Mouse (Mus musculus) heart, embryonic 11.5 days (tissue): ENCODE results near the gene Kcnk2. TPM values are rescaled to one million over a fixed set of nuclear protein-coding genes. Genes with fewer than 3 reads are reported as not detected.

Experiments used
- ATAC-seq: fragments of 200-750 bp; cut with Nextera tagmentation; replicated peaks from 2 replicates; pipeline ENCODE4 v1.8.0; 2017; ENCODE audit warnings: moderate library complexity; ENCODE audit not compliant: insufficient number of reproducible peaks, low FRiP score, low TSS enrichment
- H3K27ac ChIP-seq: fragments of 300-500 bp; sonication (generic); 2 replicates; pipeline ENCODE4 v1.5.1; 2014; ENCODE audit warnings: mild to moderate bottlenecking, low read depth, low read length
- H3K27me3 ChIP-seq: fragments of 300-500 bp; sonication (generic); 2 replicates; pipeline ENCODE4 v1.6.1; 2014; ENCODE audit warnings: mild to moderate bottlenecking, low read length, mixed read lengths; ENCODE audit not compliant: control insufficient read depth, insufficient read depth
- H3K36me3 ChIP-seq: fragments of 300-500 bp; sonication (generic); 2 replicates; pipeline ENCODE4 v1.6.1; 2014; ENCODE audit warnings: mild to moderate bottlenecking, low read length, moderate library complexity, mixed read lengths; ENCODE audit not compliant: control insufficient read depth, insufficient read depth
- H3K4me1 ChIP-seq: fragments of 300-500 bp; sonication (generic); 2 replicates; pipeline ENCODE4 v1.6.1; 2014; ENCODE audit warnings: low read length; ENCODE audit not compliant: control insufficient read depth, insufficient read depth
- H3K4me2 ChIP-seq: fragments of 300-500 bp; sonication (generic); 2 replicates; pipeline ENCODE4 v1.6.1; 2014; ENCODE audit warnings: mild to moderate bottlenecking, moderate library complexity
- H3K4me3 ChIP-seq: fragments of 300-500 bp; sonication (generic); 2 replicates; pipeline ENCODE4 v1.5.1; 2014; ENCODE audit warnings: low read depth, low read length
- H3K9ac ChIP-seq: fragments of 300-500 bp; sonication (generic); 2 replicates; pipeline ENCODE4 v1.6.1; 2014; ENCODE audit warnings: mild to moderate bottlenecking, low read depth, low read length, moderate library complexity
- H3K9me3 ChIP-seq: fragments of 300-500 bp; sonication (generic); replicated peaks from 2 replicates; pipeline ENCODE4 v1.6.1; 2016; ENCODE audit warnings: low read length; ENCODE audit not compliant: control insufficient read depth
- WGBS: fragments of 180-500 bp; shearing (Covaris S2); extraction: QIAGEN DNeasy Blood & Tissue Kit; methylation state at CpG from one replicate; pipeline ENCODE4 v1.1.7; 2014; ENCODE audit not compliant: insufficient replicate concordance; 5-methylcytosine and 5-hydroxymethylcytosine counted together
- polyA plus RNA-seq: library from polyadenylated mRNA; unstranded; fragments of >200 nt; fragmentation: Nextera tagmentation; extraction: Ambion mirVana; gene quantifications from 2 replicates; pipeline ENCODE4 v1.2.1, GENCODE M21; 2014

Kcnk2 gene
- polyA plus RNA-seq, 1 experiment from 2014 or later: 0.70 TPM

DNA sequence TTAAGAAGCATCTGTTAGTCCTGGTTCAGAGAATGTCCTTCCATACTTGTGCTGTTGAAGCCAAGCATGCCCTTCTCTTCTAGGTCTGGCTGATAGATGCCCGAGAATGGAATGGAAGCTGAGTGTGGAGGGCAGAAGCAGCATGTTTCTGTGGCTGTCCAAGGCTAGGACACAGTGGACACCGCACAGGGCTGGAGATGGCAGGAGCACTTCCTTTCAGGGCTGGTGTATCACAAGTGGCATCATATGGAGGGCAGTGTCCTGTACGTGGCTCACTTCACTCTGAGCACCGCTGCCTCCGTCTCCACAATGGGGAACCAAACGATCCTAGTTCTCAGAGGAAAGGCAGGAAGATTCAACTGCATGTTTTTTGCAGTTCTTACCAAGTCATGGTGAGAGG, 7.8 kb upstream of the Kcnk2 start:
- no peak for ATAC-seq

GRCm38 (mm10) chr1:189405221-189405620, 3.1 kb upstream of the Kcnk2 start:
- H3K4me2 ChIP-seq: no peak overlapping the region
- ATAC-seq: no peak
- no peaks in the 10 kb centered on the region for H3K27me3 ChIP-seq
- no peak overlapping the region for H3K9ac ChIP-seq
- H3K36me3 ChIP-seq: no peaks in the 10 kb centered on the region
- WGBS: 68% methylated on average over 10 of the region's 10 CpGs
- no peaks in the 10 kb centered on the region for H3K4me1 ChIP-seq
- H3K4me3 ChIP-seq: no peak overlapping the region
- no peaks in the 10 kb centered on the region for H3K9me3 ChIP-seq
- H3K27ac ChIP-seq: no peak overlapping the region

More for the DNA sequence above, 7.8 kb upstream of the Kcnk2 start:
- no peaks in the 10 kb centered on the region for H3K9me3 ChIP-seq
- no peak overlapping the region for H3K4me2 ChIP-seq
- H3K4me3 ChIP-seq: no peak overlapping the region
- H3K9ac ChIP-seq: no peak overlapping the region
- H3K27me3 ChIP-seq: no peaks in the 10 kb centered on the region
- no peak overlapping the region for H3K27ac ChIP-seq
- WGBS: 81% methylated on average over 6 of the region's 6 CpGs
- H3K36me3 ChIP-seq: no peaks in the 10 kb centered on the region
- no peaks in the 10 kb centered on the region for H3K4me1 ChIP-seq

- Histone ChIP-seq H3K9me3 (no peaks in the 10 kb centered on the region), H3K27me3 (no peaks in the 10 kb centered on the region), H3K4me2 (no peak overlapping the region), H3K9ac (no peak overlapping the region), H3K27ac (no peak overlapping the region), H3K4me3 (no peak overlapping the region), H3K4me1 (no peaks in the 10 kb centered on the region), H3K36me3 (no peaks in the 10 kb centered on the region)
- no peak for ATAC-seq
- WGBS: 74% methylated on average over 6 of the region's 6 CpGs
Observed at GRCm38 (mm10) chr1:189403546-189403945, 1.5 kb upstream of the Kcnk2 start.

DNA sequence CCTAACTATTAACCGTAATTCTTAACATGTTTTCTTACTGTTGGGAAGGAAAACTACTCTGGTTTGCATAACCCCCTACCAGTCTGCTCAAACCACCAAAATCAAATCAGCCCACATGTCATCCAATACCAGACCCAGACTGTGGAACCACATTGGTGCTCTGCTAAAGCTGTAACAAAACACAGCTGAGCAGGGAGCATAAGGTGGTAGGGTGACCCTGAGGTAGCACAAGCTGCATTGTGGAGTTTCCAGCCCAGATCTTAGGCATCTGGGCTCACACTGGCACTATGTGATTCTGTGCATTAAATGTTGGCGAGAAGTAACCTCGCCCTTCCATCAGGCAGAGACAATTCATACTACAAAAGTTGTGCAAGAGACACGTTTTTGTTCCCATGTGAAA, 1.1 kb upstream of the Kcnk2 start:
- no peak overlapping the region for H3K4me3 ChIP-seq
- H3K9me3 ChIP-seq: no peaks in the 10 kb centered on the region
- no peak overlapping the region for H3K9ac ChIP-seq
- no peak for ATAC-seq
- 77% methylated on average over 4 of the region's 4 CpGs for WGBS
- no peaks in the 10 kb centered on the region for H3K4me1 ChIP-seq
- no peak overlapping the region for H3K4me2 ChIP-seq
- H3K27ac ChIP-seq: no peak overlapping the region
- H3K36me3 ChIP-seq: no peaks in the 10 kb centered on the region
- H3K27me3 ChIP-seq: no peaks in the 10 kb centered on the region

GRCm38 (mm10) chr1:189386848-189387247, 15.2 kb downstream of the Kcnk2 start:
- no peak for ATAC-seq
- Histone ChIP-seq H3K9me3 (no peaks in the 10 kb centered on the region), H3K4me3 (no peak overlapping the region), H3K9ac (no peak overlapping the region), H3K27ac (no peak overlapping the region), H3K27me3 (no peaks in the 10 kb centered on the region), H3K4me2 (no peak overlapping the region), H3K4me1 (no peaks in the 10 kb centered on the region), H3K36me3 (no peaks in the 10 kb centered on the region)
- WGBS: 64% methylated on average over 10 of the region's 10 CpGs

DNA sequence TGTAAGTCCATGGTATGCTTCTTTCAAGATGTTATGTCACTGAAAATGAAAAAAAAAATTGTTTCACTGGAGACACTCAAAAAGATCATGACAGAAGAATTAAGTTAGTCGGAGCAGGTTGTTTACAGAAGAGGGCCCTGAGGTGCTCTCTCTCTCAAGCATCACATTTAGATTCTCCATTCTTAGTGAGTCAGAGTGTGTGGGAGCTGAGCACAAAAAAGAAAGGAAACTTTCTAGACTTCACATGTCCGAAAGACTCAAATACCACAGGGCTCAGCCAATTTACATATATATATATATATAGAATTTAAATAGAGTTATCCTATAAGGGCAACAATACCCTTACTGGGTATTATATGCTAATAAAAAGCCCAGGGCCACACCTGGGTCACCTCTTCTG, 15.9 kb downstream of the Kcnk2 start:
- no peak overlapping the region for H3K9ac ChIP-seq
- WGBS: 75% methylated on average over 2 of the region's 2 CpGs
- no peaks in the 10 kb centered on the region for H3K9me3 ChIP-seq
- no peak for ATAC-seq
- H3K4me1 ChIP-seq: no peaks in the 10 kb centered on the region
- H3K4me2 ChIP-seq: no peak overlapping the region
- no peak overlapping the region for H3K27ac ChIP-seq
- no peaks in the 10 kb centered on the region for H3K36me3 ChIP-seq
- H3K4me3 ChIP-seq: no peak overlapping the region
- no peaks in the 10 kb centered on the region for H3K27me3 ChIP-seq

- ATAC-seq: no peak
- no peak overlapping the region for H3K4me2 ChIP-seq
- whole genome bisulfite sequencing: 83% methylated on average over 4 of the region's 4 CpGs
- H3K4me1 ChIP-seq: no peaks in the 10 kb centered on the region
- no peak overlapping the region for H3K9ac ChIP-seq
- H3K27ac ChIP-seq: no peak overlapping the region
- H3K9me3 ChIP-seq: no peaks in the 10 kb centered on the region
- H3K36me3 ChIP-seq: no peaks in the 10 kb centered on the region
- H3K4me3 ChIP-seq: no peak overlapping the region
- no peaks in the 10 kb centered on the region for H3K27me3 ChIP-seq
Observed at GRCm38 (mm10) chr1:189367722-189368121, 34.4 kb downstream of the Kcnk2 start.

GRCm38 (mm10) chr1:189364188-189364587, 37.9 kb downstream of the Kcnk2 start:
- ATAC-seq: no peak
- Histone ChIP-seq H3K9me3 (no peaks in the 10 kb centered on the region), H3K9ac (no peak overlapping the region), H3K36me3 (no peaks in the 10 kb centered on the region), H3K4me3 (no peak overlapping the region), H3K27ac (no peak overlapping the region), H3K4me2 (no peak overlapping the region), H3K4me1 (no peaks in the 10 kb centered on the region), H3K27me3 (no peaks in the 10 kb centered on the region)
- WGBS: 69% methylated on average over 5 of the region's 5 CpGs

GRCm38 (mm10) chr1:189362579-189362978, 39.5 kb downstream of the Kcnk2 start:
- H3K4me3 ChIP-seq: no peak overlapping the region
- H3K27ac ChIP-seq: no peak overlapping the region
- no peak overlapping the region for H3K4me2 ChIP-seq
- no peaks in the 10 kb centered on the region for H3K9me3 ChIP-seq
- no peaks in the 10 kb centered on the region for H3K36me3 ChIP-seq
- WGBS: 55% methylated on average over 6 of the region's 6 CpGs
- ATAC-seq: no peak
- no peaks in the 10 kb centered on the region for H3K27me3 ChIP-seq
- no peak overlapping the region for H3K9ac ChIP-seq
- H3K4me1 ChIP-seq: no peaks in the 10 kb centered on the region
